Mouse (Mus musculus) neural tube, embryonic 10.5 days (tissue): ENCODE data around the gene Palld.

Source experiments
- DNase-seq: peaks from one replicate; pipeline ENCODE4 v3.0.0-alpha.2; 2017; ENCODE audit warnings: low spot score; ENCODE audit errors: extremely low spot score

Palld gene

GRCm38 (mm10) chr8:61559979-61560378, 342.5 kb downstream of the Palld start:
- DNase-seq: no peak

- DNase-seq: no peak
These were observed 343.0 kb downstream of the Palld start for GRCm38 (mm10) chr8:61559450-61559849.

- no peak for DNase-seq
These were observed 344.2 kb downstream of the Palld start for GRCm38 (mm10) chr8:61558051-61558846.

- DNase-seq: no peak
These were observed 345.5 kb downstream of the Palld start for GRCm38 (mm10) chr8:61557036-61557435.

GRCm38 (mm10) chr8:61556219-61556618, 346.3 kb downstream of the Palld start:
- no peak for DNase-seq

- DNase-seq: no peak
These were observed 347.1 kb downstream of the Palld start for GRCm38 (mm10) chr8:61555343-61555742.

- DNase-seq: no peak
These were observed 349.6 kb downstream of the Palld start for GRCm38 (mm10) chr8:61552755-61553402.

GRCm38 (mm10) chr8:61552221-61552620, 350.3 kb downstream of the Palld start:
- DNase-seq: no peak

GRCm38 (mm10) chr8:61550006-61550748, 352.3 kb downstream of the Palld start:
- DNase-seq: peak; percentile 51

- no peak for DNase-seq
These were observed 352.9 kb downstream of the Palld start for GRCm38 (mm10) chr8:61549585-61549984.

GRCm38 (mm10) chr8:61539828-61540500, 362.5 kb downstream of the Palld start:
- peak; percentile 88 for DNase-seq

- DNase-seq: no peak
These were observed 365.0 kb downstream of the Palld start for GRCm38 (mm10) chr8:61537471-61537870.

- DNase-seq: no peak
These were observed 367.0 kb downstream of the Palld start for GRCm38 (mm10) chr8:61535472-61535871.

- no peak for DNase-seq
These were observed 369.0 kb downstream of the Palld start for GRCm38 (mm10) chr8:61533356-61533926.

- DNase-seq: no peak
These were observed 369.7 kb downstream of the Palld start for GRCm38 (mm10) chr8:61532831-61533230.

- DNase-seq: no peak
These were observed 370.3 kb downstream of the Palld start for GRCm38 (mm10) chr8:61531944-61532795.

- no peak for DNase-seq
These were observed 373.8 kb downstream of the Palld start for GRCm38 (mm10) chr8:61528642-61529041.

GRCm38 (mm10) chr8:61528197-61528596, 374.3 kb downstream of the Palld start:
- DNase-seq: no peak

- DNase-seq: no peak
These were observed 375.5 kb downstream of the Palld start for GRCm38 (mm10) chr8:61527037-61527436.

GRCm38 (mm10) chr8:61522132-61522531, 380.4 kb downstream of the Palld start:
- no peak for DNase-seq
